8 mouse cellular contexts compared by ENCODE assay signal in the genomic region with DNA sequence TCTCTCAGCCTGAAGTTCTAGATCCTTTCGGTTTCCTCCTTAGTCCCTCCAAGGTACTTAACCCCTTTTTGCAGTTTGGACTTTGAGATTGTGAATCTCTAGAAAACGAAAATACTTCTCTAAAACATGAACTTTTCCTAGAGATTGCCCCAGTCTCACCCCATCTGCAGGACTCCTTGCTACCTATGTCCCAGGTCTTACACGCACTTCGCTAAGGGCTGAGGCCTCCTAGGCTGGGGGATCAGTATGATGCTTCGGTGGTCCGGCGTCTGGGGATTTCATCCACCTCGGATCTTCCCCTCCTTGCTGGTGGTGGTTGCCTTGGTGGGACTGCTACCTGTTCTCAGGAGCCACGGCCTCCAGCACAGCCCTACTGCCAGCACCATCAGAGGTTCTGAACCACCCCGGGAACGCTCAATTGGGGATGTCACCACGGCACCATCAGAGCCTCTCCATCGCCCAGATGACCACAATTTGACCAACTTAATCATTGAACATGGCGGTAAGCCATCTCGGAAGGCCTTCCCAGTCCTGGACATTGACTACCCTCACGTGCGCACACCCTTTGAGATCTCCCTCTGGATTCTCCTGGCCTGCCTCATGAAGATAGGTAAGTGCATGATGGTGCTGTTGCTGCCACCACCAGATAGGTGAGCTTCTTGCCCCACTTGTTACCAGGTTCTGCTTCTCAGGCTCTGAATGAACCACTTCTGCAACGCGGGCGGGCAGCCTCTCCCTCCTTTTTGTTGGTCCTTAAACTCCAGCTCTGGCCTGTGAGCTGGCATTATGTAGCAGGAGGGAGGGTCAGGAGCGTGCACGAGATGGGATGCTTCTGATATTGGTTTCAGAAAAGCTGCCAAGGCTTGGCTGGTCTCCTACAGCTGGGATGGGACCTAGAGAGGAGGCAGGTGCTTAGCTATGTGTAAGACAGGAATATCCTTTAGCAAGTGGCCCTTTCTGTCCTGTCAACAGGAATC. TPM values are rescaled to one million over a fixed set of nuclear protein-coding genes. Genes with fewer than 3 reads are reported as not detected.
A peak's percentile ranks its signal among the peaks of the same experiment; 100 is the strongest.
DNase-seq lines count a peak whose midpoint lies in the region; ATAC-seq lines count a peak whose summit lies in the region.

No protein-coding gene starts in this region.

- peak overlapping the region; percentile 69 for H3K4me2 ChIP-seq in hindbrain, embryonic 15.5 days
- peak overlapping the region; percentile 72 for H3K4me2 ChIP-seq in midbrain, embryonic 15.5 days

- intact Hi-C loops in left cerebral cortex, postnatal 10 days (cut with DNase I), result no loop called here

- H3K27ac ChIP-seq in hindbrain, embryonic 15.5 days (replicated peaks), result peak overlapping the region; percentile 89
- H3K27ac ChIP-seq in midbrain, embryonic 15.5 days, result peak overlapping the region; percentile 86

- H3K9ac ChIP-seq in hindbrain, embryonic 15.5 days, result peak overlapping the region; percentile 93
- peak overlapping the region; percentile 87 for H3K9ac ChIP-seq in midbrain, embryonic 15.5 days

- H3K36me3 ChIP-seq in hindbrain, embryonic 15.5 days, result no peaks in the 10 kb centered on the region
- H3K36me3 ChIP-seq in midbrain, embryonic 15.5 days (replicated peaks), result no peaks in the 10 kb centered on the region

- DNase-seq in heart, adult 11 months, result peak; percentile 92
- no peak for DNase-seq in heart, adult 8-10 months (ENCODE audit: low spot score)
- DNase-seq in A20 (ENCODE audit: low read depth, low spot score), result peak; percentile 67
- peak; percentile 46 to 49 for DNase-seq in cerebellum, postnatal 14 days
- no peak for DNase-seq in layer of hippocampus, adult 8-10 months (ENCODE audit: low spot score in 2 of 2)
- no peak for DNase-seq in left cerebral cortex, postnatal 10 days (ENCODE audit: extremely low spot score in 1 of 2, low spot score in 2 of 2)

- H3K27me3 ChIP-seq in hindbrain, embryonic 15.5 days, result no peaks in the 10 kb centered on the region
- no peaks in the 10 kb centered on the region for H3K27me3 ChIP-seq in midbrain, embryonic 15.5 days (replicated peaks)

- ATAC-seq in hindbrain, embryonic 15.5 days (ENCODE audit: low FRiP score, low read depth), result no peak
- no peak for ATAC-seq in midbrain, embryonic 15.5 days (replicated peaks)

- H3K4me1 ChIP-seq in hindbrain, embryonic 15.5 days (replicated peaks), result peaks cover 51% of the 10 kb centered on the region
- H3K4me1 ChIP-seq in midbrain, embryonic 15.5 days, result peaks cover 47% of the 10 kb centered on the region

- H3K9me3 ChIP-seq in hindbrain, embryonic 15.5 days, result no peaks in the 10 kb centered on the region
- H3K9me3 ChIP-seq in midbrain, embryonic 15.5 days, result no peaks in the 10 kb centered on the region

- peak overlapping the region; percentile 85 for H3K4me3 ChIP-seq in hindbrain, embryonic 15.5 days
- peak overlapping the region; percentile 52 for H3K4me3 ChIP-seq in midbrain, embryonic 15.5 days

- 70% methylated on average over 22 of the region's 22 CpGs for WGBS in hindbrain, embryonic 15.5 days
- WGBS in midbrain, embryonic 15.5 days, result 68% methylated on average over 22 of the region's 22 CpGs

RNA-seq across cellular contexts. Expression of a gene that starts 1.1 kb away (rescaled TPM):
- 10 to 100 TPM; 16.0 to 21.9 (median 16.5) TPM for total RNA-seq in heart, adult 8-10 months (2022)
- polyA plus RNA-seq in hindbrain, embryonic 15.5 days (2015; fragmentation: Nextera tagmentation; extraction: Ambion mirVana), result 8.1 and 10.1 TPM in 2 replicates
- 9.9 and 11.1 TPM in 2 replicates for polyA plus RNA-seq in midbrain, embryonic 15.5 days (2015; fragmentation: Nextera tagmentation; extraction: Ambion mirVana)
- 10 to 100 TPM; 62.2 to 66.1 (median 65.1) TPM for total RNA-seq in layer of hippocampus, adult 8-10 months (2022)
- 10 to 100 TPM; 37.3 to 40.9 TPM for total RNA-seq in left cerebral cortex, postnatal 10 days (2021)

RNA-seq across cellular contexts. Expression of a gene that starts 17.3 kb away (rescaled TPM):
- total RNA-seq in heart, adult 8-10 months (2022), result 10 to 100 TPM; 77.3 to 94.3 (median 79.2) TPM
- 22.7 and 24.0 TPM in 2 replicates for polyA plus RNA-seq in hindbrain, embryonic 15.5 days (2015; fragmentation: Nextera tagmentation; extraction: Ambion mirVana)
- 23.2 and 26.3 TPM in 2 replicates for polyA plus RNA-seq in midbrain, embryonic 15.5 days (2015; fragmentation: Nextera tagmentation; extraction: Ambion mirVana)
- total RNA-seq in layer of hippocampus, adult 8-10 months (2022), result 10 to 100 TPM; 65.1 to 85.8 (median 72.2) TPM
- total RNA-seq in left cerebral cortex, postnatal 10 days (2021), result 10 to 100 TPM; 48.7 to 49.0 TPM

Comparison
In these comparisons a context has a peak if more than half of its experiments do, and no peak if none do; other contexts are left out.
1. DNase-seq: peak in heart, adult 11 months (single experiment), A20 (single experiment) and cerebellum, postnatal 14 days (2 of 2); none in heart, adult 8-10 months (single experiment), layer of hippocampus, adult 8-10 months (0 of 2) and left cerebral cortex, postnatal 10 days (0 of 2).